Mouse (Mus musculus): ENCODE measurements at regions not wholly inside any gene's neighbourhood (a gene's known extent, or its start where the extent isn't known, plus 50 kb on each side); places are given as distances from the start of the nearest gene placed in this dataset.

DNA sequence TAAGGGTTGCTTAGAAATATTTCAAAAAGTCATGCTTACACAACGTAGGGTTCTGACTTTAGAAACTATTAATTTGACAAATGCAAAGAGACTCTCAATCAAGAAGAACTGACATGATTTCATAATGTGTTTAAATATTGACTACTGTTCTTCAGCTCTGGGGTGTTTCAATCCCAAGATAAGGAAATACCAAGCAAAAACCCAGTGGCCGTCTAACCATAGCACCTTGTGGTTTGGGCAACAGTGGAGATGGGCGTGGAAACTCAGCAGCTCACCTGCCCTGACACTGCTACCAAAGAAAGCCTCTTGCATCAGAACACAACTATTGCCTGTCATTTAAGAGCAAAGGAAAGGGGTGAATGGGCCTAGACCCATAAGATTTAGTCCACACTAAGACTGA, 119.9 kb downstream of the Foxa2 start:
- no peak for DNase-seq (ENCODE audit: low read depth)

DNA sequence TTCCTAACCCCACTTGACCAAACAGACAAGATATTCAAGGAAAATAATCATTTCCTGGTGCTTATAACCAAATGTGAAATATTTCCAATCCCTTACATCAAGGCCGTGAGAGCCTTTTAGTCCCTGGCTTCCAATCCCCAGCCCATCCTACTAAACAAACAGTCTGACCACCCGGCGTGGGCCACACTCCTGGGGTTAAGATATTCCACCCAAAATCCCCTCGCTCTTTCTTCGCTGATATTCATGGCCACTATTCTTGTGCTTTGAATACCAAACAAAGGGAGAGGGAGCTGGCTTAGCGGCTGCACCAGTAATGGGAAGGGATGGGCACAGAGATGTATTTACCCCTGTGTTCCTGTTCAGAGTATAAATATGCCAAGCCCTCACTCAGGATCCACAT, 139.4 kb downstream of the Foxa2 start:
- no peak for DNase-seq (ENCODE audit: low read depth)

DNA sequence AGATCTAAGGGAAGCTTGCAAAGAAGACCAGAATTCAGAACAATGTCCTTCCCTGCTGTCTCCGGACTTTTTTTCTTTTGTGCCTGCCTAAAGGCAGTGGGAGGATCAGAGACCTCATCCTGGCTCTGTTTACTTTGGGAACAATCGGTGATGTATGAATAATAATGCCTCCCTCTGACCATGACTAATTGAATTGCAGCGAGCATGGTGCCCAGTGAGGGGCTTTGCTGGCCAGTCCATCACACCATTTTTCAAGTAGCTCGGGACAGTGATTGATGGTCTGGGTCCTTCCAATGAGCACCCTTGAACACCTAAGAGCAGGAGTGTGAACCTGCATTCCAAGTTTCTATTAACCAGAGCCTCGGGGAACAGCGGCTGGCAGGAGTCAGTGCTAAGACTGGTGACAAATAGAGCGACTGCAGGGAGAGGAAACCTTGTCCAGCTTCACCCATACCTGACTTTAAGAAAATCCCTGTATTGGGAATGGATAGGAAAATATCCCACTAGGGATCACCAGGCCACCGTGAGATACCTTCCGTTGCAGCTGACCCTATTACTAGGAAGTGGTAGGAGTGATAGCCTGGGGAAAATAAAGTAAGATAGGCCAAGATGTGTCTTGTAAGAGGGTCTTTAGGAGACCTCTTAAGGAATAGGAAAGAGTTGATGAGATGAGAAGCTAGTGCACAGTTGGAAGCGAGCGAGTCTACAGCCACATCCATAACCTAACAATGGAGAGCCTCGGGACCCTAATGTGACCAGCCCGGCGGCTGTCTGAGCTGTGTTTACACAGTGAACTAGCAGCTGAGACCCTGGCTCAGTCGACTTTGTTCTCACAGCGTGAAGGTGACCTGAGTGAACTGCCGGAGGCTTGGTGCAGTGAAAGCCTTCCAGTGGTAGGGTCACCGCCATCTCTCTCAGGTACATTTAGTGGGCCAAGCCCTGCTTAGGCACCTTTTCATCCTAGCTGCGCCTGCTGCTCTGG, 140.7 kb downstream of the Foxa2 start:
- no peak for DNase-seq (ENCODE audit: low read depth)

DNA sequence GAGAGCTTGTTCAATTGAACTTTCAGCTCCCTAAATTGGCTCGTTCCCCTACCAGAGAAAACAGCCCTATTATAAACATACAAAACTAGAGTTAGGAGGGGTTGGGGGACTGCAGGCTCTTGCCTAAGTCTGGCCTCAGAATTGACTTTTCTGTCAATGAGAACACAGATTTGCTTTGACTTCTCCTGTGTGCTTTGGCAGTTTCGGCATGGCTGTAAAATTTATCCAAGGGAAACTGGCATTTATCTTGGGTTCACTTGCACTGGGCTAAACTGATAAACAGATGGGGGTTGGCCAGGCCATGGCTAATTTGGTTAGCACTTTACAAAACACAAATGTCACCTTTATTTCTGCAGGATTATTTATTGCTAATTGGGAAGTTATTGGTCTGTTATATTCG, 141.7 kb downstream of the Foxa2 start:
- DNase-seq (ENCODE audit: low read depth), result peak; percentile 31

DNA sequence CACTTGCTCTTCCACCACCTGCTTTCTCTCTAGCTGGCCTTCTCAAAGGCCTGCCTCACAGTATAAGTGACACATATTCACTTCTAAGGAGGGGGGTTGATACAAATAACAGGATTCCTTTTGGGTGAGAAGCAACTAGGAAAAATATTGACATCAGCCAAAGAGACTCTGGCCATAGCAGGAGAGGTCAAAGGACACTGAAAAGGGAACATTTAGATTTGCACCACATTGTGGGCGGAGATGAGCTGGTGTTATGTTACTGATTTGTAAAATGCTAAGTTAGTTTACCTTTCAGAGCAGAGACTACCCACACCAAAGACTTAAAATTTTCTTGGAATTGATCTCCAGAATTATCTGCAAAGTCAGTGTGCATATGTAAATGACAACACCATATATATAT, 147.5 kb downstream of the Foxa2 start:
- DNase-seq (ENCODE audit: low read depth), result no peak

DNA sequence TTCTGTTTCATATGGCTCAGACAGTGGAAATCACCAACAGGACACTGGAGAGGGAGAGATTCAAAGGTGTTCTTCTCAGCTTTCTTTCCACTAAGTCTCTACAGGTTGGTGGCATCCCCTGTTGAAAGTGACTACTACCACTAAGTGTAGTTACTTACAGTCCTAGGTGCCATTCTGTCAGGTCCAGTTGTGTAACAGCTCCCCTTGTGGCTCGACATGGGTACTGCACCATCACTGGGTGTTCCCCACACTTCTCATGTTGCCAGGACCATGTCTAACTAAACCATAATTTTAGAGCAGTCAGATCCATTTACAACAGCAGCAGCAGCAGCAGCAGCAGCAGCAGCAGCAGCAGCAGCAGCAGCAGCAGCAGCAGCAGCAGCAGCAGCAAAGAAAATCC, 151.1 kb downstream of the Foxa2 start:
- peak; percentile 16 for DNase-seq (ENCODE audit: low read depth)

DNA sequence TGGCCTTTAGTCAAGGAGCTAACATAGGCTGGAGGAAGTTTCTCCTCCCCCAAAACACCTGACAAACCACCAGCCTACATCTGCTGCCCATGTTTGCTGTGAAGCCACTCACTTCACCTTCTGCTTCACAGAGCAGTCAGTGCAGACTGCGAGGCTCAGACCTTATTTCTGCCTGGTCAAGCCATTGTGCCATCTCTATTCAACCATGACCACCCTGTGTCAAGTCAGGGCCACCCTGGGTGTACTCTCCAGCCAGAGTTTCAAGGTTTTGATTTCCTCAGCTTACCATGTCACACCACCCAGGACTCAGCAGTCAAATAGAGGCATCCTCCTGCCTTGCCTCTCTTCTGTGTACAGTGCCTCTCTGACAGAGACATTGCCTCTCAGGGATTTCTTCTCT, 152.6 kb downstream of the Foxa2 start:
- DNase-seq (ENCODE audit: low read depth), result no peak

DNA sequence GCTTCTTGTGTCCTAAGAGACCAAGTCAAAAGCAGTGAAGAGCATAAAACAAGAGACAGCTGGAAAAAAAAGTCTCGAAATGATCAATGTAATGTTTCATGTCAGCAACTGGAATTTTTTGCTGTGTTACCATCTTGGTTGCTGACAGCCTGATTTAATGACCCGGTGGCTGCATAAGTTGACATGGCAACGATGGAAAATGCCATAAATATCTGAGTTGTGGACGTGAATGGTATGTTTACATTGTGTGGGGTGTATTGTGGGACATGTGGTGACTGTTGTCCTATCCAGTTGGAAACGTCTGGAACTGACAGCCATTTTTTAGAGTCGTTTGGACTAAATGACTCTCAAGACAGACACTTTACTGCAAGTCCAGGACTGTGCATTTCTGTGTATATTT, 160.6 kb downstream of the Foxa2 start:
- DNase-seq (ENCODE audit: low read depth), result no peak

DNA sequence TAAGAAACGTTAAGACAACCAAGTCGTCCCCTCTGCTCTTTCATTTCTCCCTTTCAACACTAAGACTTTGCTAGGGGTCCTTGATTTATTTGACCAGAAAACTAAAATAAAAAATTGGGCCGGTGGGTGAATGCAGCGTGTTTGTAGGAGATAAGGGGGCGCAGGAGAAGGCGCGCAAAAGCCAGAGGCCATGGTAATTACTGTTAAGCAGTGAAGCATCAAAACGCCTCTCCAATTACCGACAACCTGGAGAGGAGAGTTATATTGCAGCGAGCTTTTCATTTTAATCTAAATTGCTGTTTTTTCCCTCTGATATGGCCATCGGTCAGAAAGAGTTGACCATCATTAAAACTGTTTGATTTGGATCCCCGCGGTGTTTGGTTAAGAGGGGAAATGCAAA, 168.9 kb downstream of the Foxa2 start:
- DNase-seq (ENCODE audit: low read depth), result no peak

DNA sequence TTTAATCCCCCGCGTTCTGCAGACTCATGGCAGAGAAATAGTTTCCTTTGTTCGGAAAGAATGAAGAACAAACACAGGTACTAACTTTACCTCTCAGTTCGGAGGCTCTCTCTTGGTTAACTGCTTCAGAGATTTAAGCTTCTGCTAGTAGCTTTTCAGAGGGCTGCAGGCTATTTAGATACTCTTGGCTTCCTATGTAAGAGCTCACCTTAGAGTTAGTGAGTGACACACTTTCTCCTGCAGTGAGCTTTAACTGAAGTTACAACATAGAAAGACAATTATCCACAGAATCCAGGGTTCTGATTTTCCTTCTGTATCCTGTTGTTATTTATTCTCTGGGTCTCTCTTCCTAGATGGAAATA, 169.2 kb downstream of the Foxa2 start:
- DNase-seq (ENCODE audit: low read depth), result no peak

DNA sequence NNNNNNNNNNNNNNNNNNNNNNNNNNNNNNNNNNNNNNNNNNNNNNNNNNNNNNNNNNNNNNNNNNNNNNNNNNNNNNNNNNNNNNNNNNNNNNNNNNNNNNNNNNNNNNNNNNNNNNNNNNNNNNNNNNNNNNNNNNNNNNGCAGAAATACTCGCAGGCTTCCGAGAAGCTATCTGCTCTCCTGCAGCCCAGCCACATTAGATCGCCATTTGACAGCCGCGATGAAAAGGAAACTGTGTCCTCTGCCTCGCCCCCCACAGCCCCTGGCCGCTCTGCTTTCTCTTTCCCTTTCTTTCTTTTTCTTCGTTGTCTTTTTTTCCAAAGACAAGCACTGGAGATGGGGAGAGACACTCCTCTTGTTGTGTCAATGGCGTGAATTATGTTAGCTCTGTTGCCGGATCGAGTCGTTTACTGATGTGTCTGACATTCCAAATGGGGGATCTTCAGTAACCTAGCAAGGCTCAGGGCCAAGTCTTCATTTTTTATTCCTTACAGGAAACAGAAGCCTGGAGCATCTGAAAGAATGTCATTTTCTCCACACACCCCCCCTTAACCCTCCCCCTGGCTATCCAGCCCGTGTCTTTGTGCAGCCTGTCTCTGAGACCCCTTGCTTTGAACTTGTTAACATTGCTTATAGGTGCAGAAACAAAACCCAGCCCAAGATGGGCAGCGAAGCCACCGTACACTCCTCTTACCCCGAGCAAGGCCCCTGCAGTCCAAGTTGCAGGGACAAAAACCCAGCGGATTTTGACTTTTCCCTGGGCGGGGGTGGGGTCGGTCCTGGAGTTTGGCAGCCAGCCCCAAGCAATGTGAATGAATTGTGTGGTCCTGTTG, 169.8 kb downstream of the Foxa2 start:
- no peak for DNase-seq (ENCODE audit: low read depth)

DNA sequence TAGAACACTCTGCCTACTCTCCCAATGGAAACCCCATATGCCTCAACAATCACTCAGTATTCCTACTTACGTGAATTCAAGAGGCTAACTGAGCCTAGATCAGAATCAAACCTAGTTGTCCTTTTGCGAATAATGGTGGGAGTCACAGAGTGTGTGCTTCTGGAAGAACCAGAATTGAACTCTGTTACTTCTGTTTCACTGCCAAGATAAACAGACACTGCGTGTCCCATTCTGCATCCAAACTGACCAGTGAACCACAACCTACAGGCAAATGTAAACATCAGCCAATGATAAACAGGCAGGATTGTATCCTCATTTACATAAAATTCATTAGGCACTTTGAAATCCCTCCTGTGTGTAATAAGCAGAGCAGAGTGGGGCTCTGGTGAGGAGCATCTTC, 173.8 kb downstream of the Foxa2 start:
- no peak for DNase-seq (ENCODE audit: low read depth)

DNA sequence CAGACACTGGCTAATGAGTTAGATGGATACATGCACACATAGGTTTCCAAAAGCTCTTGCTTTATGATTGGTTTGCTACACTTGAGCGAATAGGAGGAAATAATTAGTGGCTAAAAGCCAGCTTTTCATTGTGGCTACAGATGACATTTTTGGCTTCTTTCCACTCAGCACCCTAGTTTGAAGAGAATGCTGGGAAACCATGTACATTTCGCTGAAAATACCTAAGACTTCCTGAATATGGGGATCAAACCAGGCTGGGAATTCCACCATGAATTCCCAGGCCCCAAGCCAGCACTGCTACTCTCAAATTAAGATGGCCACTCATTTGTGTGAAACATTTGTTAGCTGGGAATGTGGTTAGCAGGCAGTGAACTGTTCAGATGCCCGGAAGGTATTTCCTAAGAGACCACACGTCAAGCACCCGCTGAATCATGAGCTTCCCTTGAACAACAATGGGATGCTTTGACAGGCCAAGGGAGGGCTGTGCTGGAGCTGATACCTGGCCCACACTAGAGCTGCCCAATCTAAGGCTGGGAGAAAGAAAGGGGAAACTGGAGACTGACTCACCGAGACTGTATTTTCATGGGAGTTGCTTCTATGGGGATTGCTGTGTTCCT, 195.5 kb downstream of the Foxa2 start:
- DNase-seq (ENCODE audit: low read depth), result peak; percentile 58

DNA sequence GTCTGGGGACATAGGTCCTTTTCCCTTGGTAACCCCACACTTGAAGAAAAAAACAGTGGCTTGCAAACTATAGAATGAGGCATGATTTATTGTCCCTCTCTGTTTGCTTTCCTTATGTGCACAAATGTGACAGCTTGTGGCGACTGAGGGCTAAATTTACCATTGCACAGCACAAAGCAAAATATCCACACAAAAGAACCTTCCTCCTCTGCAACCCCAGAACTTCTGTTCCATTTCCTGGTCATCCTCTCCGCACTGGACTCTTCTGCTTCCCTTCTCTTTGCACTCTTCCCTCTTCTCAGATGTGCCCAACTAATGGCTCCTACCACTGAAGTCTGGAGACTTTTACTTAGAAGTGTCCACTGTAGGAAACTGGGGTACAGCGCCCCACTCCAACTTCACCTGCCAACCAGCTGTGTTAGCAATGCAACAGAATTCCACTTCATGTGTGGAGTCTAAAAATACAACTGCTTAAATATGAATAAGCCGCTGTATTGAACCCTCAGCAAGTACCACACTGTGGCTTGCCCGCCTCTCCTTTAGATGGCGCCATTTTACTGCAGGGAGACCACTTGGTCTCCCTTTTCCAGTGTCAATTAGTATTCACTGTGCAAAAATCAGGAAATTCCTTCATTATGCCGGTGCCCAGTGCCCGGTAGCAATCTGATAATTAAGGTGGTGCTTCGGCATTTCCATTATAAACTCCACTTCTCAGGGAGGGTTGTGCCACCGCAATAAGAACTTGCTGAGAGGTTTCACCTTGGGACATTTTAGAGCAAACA, 199.6 kb downstream of the Foxa2 start:
- no peak for DNase-seq (ENCODE audit: low read depth)

DNA sequence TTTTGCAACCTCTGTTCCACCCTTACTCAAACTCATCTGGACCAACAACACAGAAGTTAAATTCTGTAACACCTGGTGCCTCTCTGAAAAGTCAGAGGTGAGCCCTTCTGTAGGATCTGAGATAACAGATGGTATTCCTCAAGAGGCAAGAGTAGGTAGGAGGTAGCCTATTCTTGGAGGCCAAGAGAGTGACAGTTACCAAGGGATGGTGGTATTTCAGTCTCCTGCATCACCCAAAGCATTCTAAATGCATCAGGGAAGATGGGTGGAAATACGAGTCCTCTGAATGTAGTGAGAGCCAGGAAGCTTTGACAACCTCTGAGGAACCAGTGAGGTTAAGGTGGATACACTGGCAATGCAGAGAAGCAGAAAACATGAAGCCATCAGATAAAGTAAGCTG, 201.5 kb downstream of the Foxa2 start:
- DNase-seq (ENCODE audit: low read depth), result no peak

DNA sequence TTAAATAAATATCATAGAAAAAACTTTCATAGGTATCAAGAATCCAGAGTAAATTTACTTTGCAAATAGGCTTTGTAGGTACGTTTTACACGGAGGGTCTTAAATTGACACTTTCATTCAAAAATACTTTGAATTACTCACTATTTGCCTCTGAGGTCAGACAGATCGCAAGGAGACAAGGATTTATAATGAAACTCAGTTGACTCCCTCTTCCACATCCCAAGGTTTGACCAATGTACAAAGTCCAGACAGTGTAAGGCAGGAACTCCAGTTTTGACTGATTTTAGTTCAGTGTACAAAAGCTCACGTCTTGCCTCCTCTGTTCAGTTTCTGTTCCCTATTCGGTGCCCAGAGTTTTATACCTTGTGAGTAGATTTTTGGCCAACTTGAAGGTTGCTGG, 205.8 kb downstream of the Foxa2 start:
- no peak for DNase-seq (ENCODE audit: low read depth)

DNA sequence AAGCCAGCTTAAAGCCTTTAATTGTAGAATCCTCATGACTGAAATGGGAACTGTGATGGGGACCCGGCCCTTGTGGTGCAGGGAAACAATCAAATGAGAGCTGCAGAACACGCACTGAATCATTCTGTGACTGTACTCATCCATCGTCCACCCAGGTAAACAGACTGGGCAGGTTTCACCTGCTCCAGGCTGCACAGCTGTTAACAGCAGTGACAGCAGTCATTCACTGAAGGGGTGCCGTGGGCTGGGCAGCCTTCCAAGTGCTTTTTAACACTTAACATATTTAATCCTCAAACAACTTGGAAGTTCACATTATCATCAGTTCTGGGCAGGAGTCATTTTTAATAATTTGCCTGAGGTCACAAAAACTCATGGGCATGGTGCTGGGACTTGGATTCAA, 208.2 kb downstream of the Foxa2 start:
- no peak for DNase-seq (ENCODE audit: low read depth)

DNA sequence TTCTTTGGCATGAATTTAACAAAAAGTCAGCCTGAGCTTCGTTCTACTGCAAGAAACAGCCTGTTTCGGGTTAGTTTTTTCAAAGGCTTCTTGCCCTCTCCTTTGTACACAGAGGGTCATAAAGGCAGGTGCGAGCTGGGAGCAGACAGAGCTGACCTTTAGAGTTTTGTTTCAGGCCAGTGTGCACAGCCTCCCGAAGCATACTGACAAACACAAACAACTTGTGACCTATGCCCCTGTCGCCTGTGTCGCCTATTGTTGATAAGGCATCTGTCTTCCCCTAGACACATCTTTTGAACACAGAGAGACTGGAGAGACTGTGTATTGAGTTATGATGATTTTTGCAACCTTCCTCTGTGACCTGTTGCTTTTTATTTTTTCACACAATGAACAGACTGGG, 216.2 kb downstream of the Foxa2 start:
- no peak for DNase-seq (ENCODE audit: low read depth)

DNA sequence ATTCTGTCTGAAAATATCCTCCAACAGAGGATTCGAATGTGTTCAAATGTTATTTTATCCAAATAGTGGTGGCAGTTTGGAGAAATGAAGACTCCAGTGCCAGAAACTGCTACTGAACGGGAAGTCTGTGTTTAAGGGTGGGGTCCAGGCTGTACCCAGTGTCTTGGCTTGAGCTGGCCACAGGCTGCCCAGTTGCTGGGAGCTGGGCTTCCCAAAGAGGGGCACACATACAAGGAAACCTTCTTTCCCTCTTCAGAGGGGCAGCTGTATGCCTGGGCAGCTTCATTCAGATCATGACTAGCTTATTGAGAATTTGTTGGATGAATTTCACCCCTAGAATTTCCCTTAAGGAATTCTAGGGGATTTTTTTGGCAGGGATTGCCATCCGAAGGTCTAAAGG, 229.8 kb downstream of the Foxa2 start:
- DNase-seq (ENCODE audit: low read depth), result no peak

DNA sequence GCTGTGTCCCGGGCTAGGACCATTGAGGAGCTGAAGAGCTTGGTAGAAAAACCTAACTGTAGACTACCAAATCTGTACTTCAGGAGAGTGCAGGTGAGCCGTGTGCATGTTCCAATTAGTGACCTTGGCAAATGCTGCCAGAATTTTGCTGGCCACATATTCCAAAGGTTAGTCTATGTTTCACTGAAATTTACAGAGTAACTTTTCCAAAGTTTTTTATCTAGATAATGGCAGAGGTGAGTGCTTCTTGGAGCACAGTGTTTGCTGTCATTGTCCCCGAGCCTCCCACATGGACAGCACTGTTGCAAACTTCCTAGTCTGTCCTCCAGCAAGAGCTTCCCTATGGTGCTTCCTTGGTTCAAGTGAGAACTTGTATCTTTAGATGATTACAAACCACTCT, 232.5 kb downstream of the Foxa2 start:
- DNase-seq (ENCODE audit: low read depth), result no peak

DNA sequence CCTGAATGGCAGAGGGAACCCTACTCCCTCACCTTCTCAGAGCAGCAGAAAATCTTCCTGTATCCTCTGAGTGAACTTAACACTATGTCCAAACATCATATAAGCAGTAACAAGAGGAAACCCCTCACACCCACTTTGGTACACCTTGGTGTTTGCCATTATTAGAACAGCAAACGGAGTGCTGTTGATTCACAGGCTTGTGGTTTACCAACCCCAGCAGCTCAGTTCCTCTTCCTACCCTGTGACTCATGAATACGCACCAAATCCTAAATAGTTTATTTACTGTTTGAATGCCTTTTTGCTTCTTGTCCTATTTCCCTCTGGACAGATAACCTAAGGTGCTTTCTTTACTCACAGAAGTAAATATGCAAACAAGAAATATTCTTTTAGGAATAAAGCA, 233.3 kb downstream of the Foxa2 start:
- DNase-seq (ENCODE audit: low read depth), result no peak

DNA sequence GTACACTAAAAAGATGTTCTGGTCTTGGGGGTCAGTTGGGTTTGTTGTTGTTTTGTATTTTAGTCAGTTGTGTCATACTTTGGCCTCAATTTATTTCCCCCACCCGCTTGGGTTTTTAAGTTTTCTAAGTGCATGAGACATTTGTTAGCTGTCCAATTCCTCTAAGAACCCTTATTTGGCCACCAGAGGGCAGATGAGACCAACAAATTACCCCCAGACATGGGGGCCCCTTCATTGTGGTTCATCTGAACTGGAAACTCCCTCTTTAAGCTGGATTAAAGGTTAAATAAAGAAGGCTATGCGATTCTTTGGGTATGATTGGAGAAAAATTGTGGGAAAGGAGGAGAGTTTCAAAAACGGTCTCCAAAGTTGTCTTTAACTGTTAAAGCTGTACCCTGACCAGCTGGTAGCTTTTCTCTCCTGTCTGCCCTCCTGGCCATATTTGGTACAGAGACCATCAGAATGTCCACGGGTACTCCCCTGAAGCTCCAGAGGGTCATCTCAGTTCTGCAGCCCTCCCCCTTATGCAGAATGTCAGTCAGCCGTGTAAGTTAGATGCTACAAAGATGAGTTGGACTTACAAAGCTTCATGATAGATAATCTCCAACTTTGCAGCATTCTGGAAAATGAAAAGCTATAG, 238.6 kb downstream of the Foxa2 start:
- DNase-seq (ENCODE audit: low read depth), result peak; percentile 9
